ENCODE assay signal across 9 mouse cellular contexts in the genomic region with DNA sequence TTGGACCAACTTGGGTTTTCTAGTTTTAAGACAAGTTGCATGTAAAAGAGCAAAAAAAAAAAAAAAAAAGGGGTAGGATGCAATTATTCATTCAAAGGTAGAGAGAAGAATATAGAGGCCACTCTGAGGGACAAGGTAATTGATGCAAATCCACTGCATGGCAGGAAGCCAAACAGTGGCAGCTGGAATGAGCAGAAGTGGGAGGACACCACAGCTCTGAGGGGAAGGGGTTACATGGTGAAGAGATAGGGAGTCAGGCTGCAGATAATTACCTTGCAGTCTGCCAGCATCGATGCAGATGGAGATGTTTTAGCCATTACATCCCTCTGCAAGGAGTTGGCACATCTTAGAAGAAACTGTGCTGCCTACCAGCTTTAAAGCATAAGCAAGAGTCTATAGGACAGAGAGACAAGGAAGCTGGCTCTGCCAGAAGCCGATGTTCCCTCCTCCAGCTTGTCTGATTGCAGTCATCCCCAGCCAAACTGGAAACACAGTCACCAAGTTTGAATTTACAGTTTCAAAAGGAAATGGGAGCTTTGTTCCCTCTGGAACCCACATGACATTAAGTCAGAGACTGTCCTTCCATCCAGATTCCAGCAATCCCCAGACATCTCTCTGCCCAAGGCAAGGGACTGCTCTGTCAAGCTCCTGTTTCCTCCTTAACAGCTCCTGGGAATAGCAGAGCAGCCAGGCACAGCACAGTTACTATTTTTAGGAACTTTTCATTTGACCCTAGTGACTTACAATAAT.
DNase-seq lines count a peak whose midpoint lies in the region; ATAC-seq lines count a peak whose summit lies in the region.
"Had no signal": no experiment of that assay in that cellular context is flagged by ENCODE, and none has a peak within 500 bp of the region (broad histone marks: within the 10 kb centered on the region; RNA-seq: fewer than 3 reads in every experiment).

No protein-coding gene starts in this region.

- no peaks in the 10 kb centered on the region for H3K9me3 ChIP-seq in hindbrain, embryonic 13.5 days
- H3K9me3 ChIP-seq: intestine, embryonic 15.5 days; liver, embryonic 13.5 days had no signal

- WGBS in hindbrain, embryonic 13.5 days = 49% methylated on average over 2 of the region's 2 CpGs

- H3K36me3 ChIP-seq in hindbrain, embryonic 13.5 days = no peaks in the 10 kb centered on the region
- H3K36me3 ChIP-seq: intestine, embryonic 15.5 days; liver, embryonic 13.5 days had no signal

- intact Hi-C loops in left cerebral cortex, postnatal 4 days (cut with DNase I) = loop anchor here (5.0 kb wide), 1 partner anchor 727 kb away; no protein-coding TSS in a partner anchor

- ATAC-seq in hindbrain, embryonic 13.5 days (ENCODE audit: low FRiP score) = peak; percentile 85
- ATAC-seq in CD4-positive, CD25-positive, alpha-beta regulatory T cell, adult 4 months = no peak
- ATAC-seq: intestine, embryonic 15.5 days had no signal

- no peak overlapping the region for H3K4me2 ChIP-seq in hindbrain, embryonic 13.5 days
- H3K4me2 ChIP-seq: intestine, embryonic 15.5 days; liver, embryonic 13.5 days had no signal

- 0 out of 2 replicates have a peak overlapping the region, but pooled peaks have one; percentile 19 for H3K27ac ChIP-seq in hindbrain, embryonic 13.5 days
- H3K27ac ChIP-seq: intestine, embryonic 15.5 days; liver, embryonic 13.5 days had no signal

- H3K4me1 ChIP-seq in hindbrain, embryonic 13.5 days (replicated peaks) = peaks cover 9% of the 10 kb centered on the region
- H3K4me1 ChIP-seq: intestine, embryonic 15.5 days; liver, embryonic 13.5 days had no signal

- H3K27me3 ChIP-seq in hindbrain, embryonic 13.5 days = no peaks in the 10 kb centered on the region
- H3K27me3 ChIP-seq: intestine, embryonic 15.5 days; liver, embryonic 13.5 days had no signal

- H3K9ac ChIP-seq in hindbrain, embryonic 13.5 days = no peak overlapping the region
- H3K9ac ChIP-seq: intestine, embryonic 15.5 days; liver, embryonic 13.5 days had no signal

- peak; percentile 18 for DNase-seq in layer of hippocampus, adult 11-12 months (ENCODE audit: low spot score)
- no peak for DNase-seq in layer of hippocampus, adult 9-10 months (ENCODE audit: low spot score)
- peak; percentile 71 for DNase-seq in left cerebral cortex, postnatal 4 days
- DNase-seq in right cerebral cortex, postnatal 4 days = peak; percentile 7
- no peak for DNase-seq in urinary bladder, postnatal 36 days (ENCODE audit: low spot score in 2 of 2)
- DNase-seq: liver, embryonic 13.5 days had no signal

- H3K4me3 ChIP-seq in hindbrain, embryonic 13.5 days = no peak overlapping the region
- H3K4me3 ChIP-seq: intestine, embryonic 15.5 days; liver, embryonic 13.5 days had no signal

Comparison
In these comparisons a context has a peak if more than half of its experiments do, and no peak if none do; other contexts are left out.
1. DNase-seq: peak in layer of hippocampus, adult 11-12 months (single experiment), left cerebral cortex, postnatal 4 days (single experiment) and right cerebral cortex, postnatal 4 days (single experiment); none in layer of hippocampus, adult 9-10 months (single experiment) and urinary bladder, postnatal 36 days (0 of 2).